In genomic region chr10:33820892-33821291, GRCm38 (mm10) we compare ENCODE assay signal across 24 mouse cellular contexts. TPM values are rescaled to one million over a fixed set of nuclear protein-coding genes. Genes with fewer than 3 reads are reported as not detected.
"Had no signal": no experiment of that assay in that cellular context is flagged by ENCODE, and none has a peak within 500 bp of the region (broad histone marks: within the 10 kb centered on the region; RNA-seq: fewer than 3 reads in every experiment).

No protein-coding gene starts in this region.

- H3K9ac ChIP-seq: neural tube, embryonic 15.5 days; stomach, embryonic 15.5 days had no signal

- H3K9me3 ChIP-seq: neural tube, embryonic 15.5 days; stomach, embryonic 15.5 days had no signal

- H3K4me1 ChIP-seq: neural tube, embryonic 15.5 days; stomach, embryonic 15.5 days had no signal

- H3K4me3 ChIP-seq: neural tube, embryonic 15.5 days; stomach, embryonic 15.5 days had no signal

- H3K27ac ChIP-seq: neural tube, embryonic 15.5 days; stomach, embryonic 15.5 days; stomach, postnatal 0 days had no signal

- H3K4me2 ChIP-seq: neural tube, embryonic 15.5 days; stomach, embryonic 15.5 days had no signal

- H3K36me3 ChIP-seq: neural tube, embryonic 15.5 days; stomach, embryonic 15.5 days had no signal

- H3K27me3 ChIP-seq: neural tube, embryonic 15.5 days; stomach, embryonic 15.5 days had no signal

- DNase-seq: retina, postnatal 1 day; right cerebral cortex, adult 18-20 months; right cerebral cortex, postnatal 14 days; right cerebral cortex, postnatal 25 days; right cerebral cortex, postnatal 4 days; spleen, adult 18-20 months; thymus, adult 18-20 months; thymus, adult 2 months; thymus, postnatal 14 days; thymus, postnatal 25 days; thymus, postnatal 36 days; thymus, postnatal 4 days had no signal

RNA-seq across cellular contexts. Expression of gene Sult3a2, which starts 34.4 kb away (rescaled TPM):
- total RNA-seq: neutrophil, adult 5-6 weeks had no signal
- polyA plus RNA-seq: neural tube, embryonic 14.5 days; neural tube, embryonic 15.5 days; small intestine, adult 2 months; spleen, adult 2 months; stomach, embryonic 14.5 days; stomach, embryonic 15.5 days; stomach, embryonic 16.5 days; stomach, postnatal 0 days; thymus, adult 2 months; thymus, postnatal 0 days; urinary bladder, adult 2 months had no signal

RNA-seq across cellular contexts. Expression of gene Sult3a1, which starts 36.6 kb away (rescaled TPM):
- total RNA-seq: neutrophil, adult 5-6 weeks had no signal
- polyA plus RNA-seq: neural tube, embryonic 14.5 days; neural tube, embryonic 15.5 days; small intestine, adult 2 months; spleen, adult 2 months; stomach, embryonic 14.5 days; stomach, embryonic 15.5 days; stomach, embryonic 16.5 days; stomach, postnatal 0 days; testis, adult 2 months; thymus, adult 2 months; thymus, postnatal 0 days; urinary bladder, adult 2 months had no signal
